Mouse (Mus musculus): ENCODE data around the gene Pex6. TPM values are rescaled to one million over a fixed set of nuclear protein-coding genes. Genes with fewer than 3 reads are reported as not detected.

Gene Pex6
- polyA plus RNA-seq, 1 experiment, result 68.2 TPM

DNA sequence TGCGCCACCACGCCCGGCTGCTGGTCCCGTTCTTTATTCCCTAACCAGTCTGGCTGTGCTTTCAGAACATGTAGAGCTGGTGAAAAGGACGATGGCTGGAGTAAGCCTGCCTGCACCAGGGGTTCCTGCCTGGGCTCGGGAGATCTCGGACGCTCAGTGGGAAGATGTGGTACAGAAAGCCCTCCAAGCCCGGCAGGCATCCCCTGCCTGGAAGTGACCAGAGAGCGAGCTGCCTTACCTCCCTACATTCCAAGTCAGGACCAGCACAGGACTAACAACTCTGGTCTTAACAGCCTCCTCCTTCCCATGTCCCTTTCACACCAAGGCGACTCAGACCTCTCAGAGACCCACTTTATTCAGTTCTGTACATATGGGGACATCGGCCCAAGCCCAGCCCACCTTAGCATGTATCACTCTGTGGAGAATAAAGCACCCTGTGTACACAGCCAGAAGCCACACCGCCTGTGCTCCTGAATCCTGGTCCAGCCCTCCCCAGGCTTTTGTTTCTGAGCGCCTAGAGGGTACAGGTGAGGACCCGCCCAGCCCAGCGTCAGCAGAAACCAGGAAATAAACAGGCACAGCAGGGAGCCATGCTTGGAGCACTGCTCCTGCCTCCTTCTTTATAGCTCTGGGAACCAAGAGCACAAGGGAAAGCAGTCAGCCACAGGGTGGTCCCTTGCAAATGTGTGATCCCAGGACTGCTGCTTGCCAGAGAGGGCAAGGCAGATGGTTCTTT lies 28.4 kb upstream of the Pex6 start:
- Histone ChIP-seq H3K4me3 (ENCODE audit: insufficient read depth, low read depth, low read length) (no peak overlapping the region), H3K36me3 (ENCODE audit: control insufficient read depth, insufficient read depth, low read length) (no peaks in the 10 kb centered on the region), H3K27me3 (replicated peaks; ENCODE audit: control insufficient read depth, insufficient read depth, low read length) (no peaks in the 10 kb centered on the region), H3K4me1 (ENCODE audit: control insufficient read depth, insufficient read depth, low read length) (peaks cover 11% of the 10 kb centered on the region), H3K27ac (ENCODE audit: insufficient read depth, low read depth, low read length) (no peak overlapping the region)
- DNase-seq, result no peak
- no peak for TF ChIP-seq POLR2A (IDR thresholded peaks at IDR 0.05; ENCODE audit: low read depth, low read length)
- TF ChIP-seq CTCF (conservative IDR thresholded peaks at IDR 0.05; ENCODE audit: insufficient read depth, insufficient read length, low read depth, low read length), result no peak
- WGBS, result 90% methylated on average over 16 of the region's 16 CpGs

GRCm38 (mm10) chr17:46685913-46686312 lies 25.4 kb upstream of the Pex6 start:
- TF ChIP-seq POLR2A (IDR thresholded peaks at IDR 0.05; ENCODE audit: low read depth, low read length) (no peak), CTCF (conservative IDR thresholded peaks at IDR 0.05; ENCODE audit: insufficient read depth, insufficient read length, low read depth, low read length) (no peak)
- no peak for DNase-seq
- H3K36me3 ChIP-seq (ENCODE audit: control insufficient read depth, insufficient read depth, low read length), result no peaks in the 10 kb centered on the region

DNA sequence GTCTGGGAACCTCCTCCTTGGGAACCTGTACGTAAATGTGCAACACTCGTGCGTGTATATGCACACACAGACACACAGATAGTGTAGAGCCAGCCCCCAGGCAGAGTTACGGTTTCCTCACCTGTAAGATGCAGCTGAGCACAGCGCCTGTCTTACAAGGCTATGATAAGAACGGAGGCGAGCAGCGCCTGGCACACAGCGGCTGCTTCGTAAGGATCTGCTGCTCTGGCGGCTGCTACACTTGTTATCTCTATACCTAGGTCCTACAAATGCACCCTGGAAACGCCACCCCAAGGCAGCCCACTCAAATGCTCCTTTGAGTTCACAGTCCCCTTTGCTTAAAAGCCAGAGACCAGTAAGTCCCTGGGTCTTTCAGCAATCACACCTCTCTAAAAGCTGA lies 20.6 kb upstream of the Pex6 start:
- WGBS, result 95% methylated on average over 12 of the region's 12 CpGs
- Histone ChIP-seq H3K36me3 (ENCODE audit: control insufficient read depth, insufficient read depth, low read length) (no peaks in the 10 kb centered on the region), H3K27ac (ENCODE audit: insufficient read depth, low read depth, low read length) (no peak overlapping the region), H3K4me1 (ENCODE audit: control insufficient read depth, insufficient read depth, low read length) (no peaks in the 10 kb centered on the region), H3K4me3 (ENCODE audit: insufficient read depth, low read depth, low read length) (no peak overlapping the region), H3K27me3 (replicated peaks; ENCODE audit: control insufficient read depth, insufficient read depth, low read length) (no peaks in the 10 kb centered on the region)
- no peak for TF ChIP-seq CTCF (conservative IDR thresholded peaks at IDR 0.05; ENCODE audit: insufficient read depth, insufficient read length, low read depth, low read length)
- TF ChIP-seq POLR2A (IDR thresholded peaks at IDR 0.05; ENCODE audit: low read depth, low read length), result no peak
- DNase-seq, result no peak

More at GRCm38 (mm10) chr17:46685913-46686312, 25.4 kb upstream of the Pex6 start:
- Histone ChIP-seq H3K27ac (ENCODE audit: insufficient read depth, low read depth, low read length) (no peak overlapping the region), H3K4me3 (ENCODE audit: insufficient read depth, low read depth, low read length) (no peak overlapping the region), H3K4me1 (ENCODE audit: control insufficient read depth, insufficient read depth, low read length) (peaks cover 5% of the 10 kb centered on the region), H3K27me3 (replicated peaks; ENCODE audit: control insufficient read depth, insufficient read depth, low read length) (no peaks in the 10 kb centered on the region)
- 84% methylated on average over 6 of the region's 6 CpGs for WGBS

GRCm38 (mm10) chr17:46691390-46691789 lies 19.9 kb upstream of the Pex6 start:
- H3K4me3 ChIP-seq (ENCODE audit: insufficient read depth, low read depth, low read length), result no peak overlapping the region
- no peaks in the 10 kb centered on the region for H3K36me3 ChIP-seq (ENCODE audit: control insufficient read depth, insufficient read depth, low read length)
- WGBS, result 90% methylated on average over 2 of the region's 2 CpGs
- no peak overlapping the region for H3K27ac ChIP-seq (ENCODE audit: insufficient read depth, low read depth, low read length)
- H3K4me1 ChIP-seq (ENCODE audit: control insufficient read depth, insufficient read depth, low read length), result no peaks in the 10 kb centered on the region
- DNase-seq, result no peak
- TF ChIP-seq POLR2A (IDR thresholded peaks at IDR 0.05; ENCODE audit: low read depth, low read length), result no peak
- TF ChIP-seq CTCF (conservative IDR thresholded peaks at IDR 0.05; ENCODE audit: insufficient read depth, insufficient read length, low read depth, low read length), result no peak
- H3K27me3 ChIP-seq (replicated peaks; ENCODE audit: control insufficient read depth, insufficient read depth, low read length), result no peaks in the 10 kb centered on the region

- DNase-seq, result no peak
- H3K36me3 ChIP-seq (ENCODE audit: control insufficient read depth, insufficient read depth, low read length), result no peaks in the 10 kb centered on the region
- WGBS, result 69% methylated on average over 1 of the region's 1 CpGs
- TF ChIP-seq CTCF (conservative IDR thresholded peaks at IDR 0.05; ENCODE audit: insufficient read depth, insufficient read length, low read depth, low read length) (no peak), POLR2A (IDR thresholded peaks at IDR 0.05; ENCODE audit: low read depth, low read length) (no peak)
- no peaks in the 10 kb centered on the region for H3K27me3 ChIP-seq (replicated peaks; ENCODE audit: control insufficient read depth, insufficient read depth, low read length)
- no peaks in the 10 kb centered on the region for H3K4me1 ChIP-seq (ENCODE audit: control insufficient read depth, insufficient read depth, low read length)
- H3K27ac ChIP-seq (ENCODE audit: insufficient read depth, low read depth, low read length), result no peak overlapping the region
- no peak overlapping the region for H3K4me3 ChIP-seq (ENCODE audit: insufficient read depth, low read depth, low read length)
These were observed 16.7 kb upstream of the Pex6 start for GRCm38 (mm10) chr17:46694517-46695063.

DNA sequence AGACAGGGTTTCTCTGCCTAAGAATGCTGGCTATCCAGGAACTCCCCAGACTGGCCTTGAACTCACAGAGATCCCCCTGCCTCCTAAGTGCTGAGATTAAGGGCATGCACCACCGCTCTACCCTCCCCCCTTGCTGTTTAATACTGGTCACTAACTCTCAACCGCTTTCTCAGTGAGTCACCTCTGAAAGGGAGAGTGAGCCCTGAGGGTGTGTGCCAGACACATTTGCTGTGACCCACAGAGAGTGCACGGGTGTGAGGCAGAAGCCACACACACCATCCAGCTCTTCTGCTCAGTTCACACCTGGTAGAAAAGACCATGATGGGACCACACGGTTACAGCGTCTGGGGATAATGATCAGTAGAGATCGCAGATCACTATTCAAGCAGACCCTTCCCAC lies 12.7 kb upstream of the Pex6 start:
- H3K4me3 ChIP-seq (ENCODE audit: insufficient read depth, low read depth, low read length), result no peak overlapping the region
- DNase-seq, result no peak
- no peaks in the 10 kb centered on the region for H3K36me3 ChIP-seq (ENCODE audit: control insufficient read depth, insufficient read depth, low read length)
- H3K27me3 ChIP-seq (replicated peaks; ENCODE audit: control insufficient read depth, insufficient read depth, low read length), result no peaks in the 10 kb centered on the region
- no peaks in the 10 kb centered on the region for H3K4me1 ChIP-seq (ENCODE audit: control insufficient read depth, insufficient read depth, low read length)
- WGBS, result 84% methylated on average over 6 of the region's 6 CpGs
- H3K27ac ChIP-seq (ENCODE audit: insufficient read depth, low read depth, low read length), result no peak overlapping the region
- TF ChIP-seq CTCF (conservative IDR thresholded peaks at IDR 0.05; ENCODE audit: insufficient read depth, insufficient read length, low read depth, low read length), result no peak
- TF ChIP-seq POLR2A (IDR thresholded peaks at IDR 0.05; ENCODE audit: low read depth, low read length), result no peak

GRCm38 (mm10) chr17:46699245-46699644 lies 12.0 kb upstream of the Pex6 start:
- no peak overlapping the region for H3K4me3 ChIP-seq (ENCODE audit: insufficient read depth, low read depth, low read length)
- H3K4me1 ChIP-seq (ENCODE audit: control insufficient read depth, insufficient read depth, low read length), result peaks cover 3% of the 10 kb centered on the region; the same call in 1 of the 2 replicates
- no peak for DNase-seq
- no peaks in the 10 kb centered on the region for H3K27me3 ChIP-seq (replicated peaks; ENCODE audit: control insufficient read depth, insufficient read depth, low read length)
- H3K36me3 ChIP-seq (ENCODE audit: control insufficient read depth, insufficient read depth, low read length), result no peaks in the 10 kb centered on the region
- 72% methylated on average over 5 of the region's 5 CpGs for WGBS
- TF ChIP-seq POLR2A (IDR thresholded peaks at IDR 0.05; ENCODE audit: low read depth, low read length) (no peak), CTCF (conservative IDR thresholded peaks at IDR 0.05; ENCODE audit: insufficient read depth, insufficient read length, low read depth, low read length) (no peak)
- no peak overlapping the region for H3K27ac ChIP-seq (ENCODE audit: insufficient read depth, low read depth, low read length)
